Mouse (Mus musculus) midbrain, postnatal 0 days (tissue): ENCODE results near the gene Xpo5. TPM values are rescaled to one million over a fixed set of nuclear protein-coding genes. Genes with fewer than 3 reads are reported as not detected.
A peak's percentile ranks its signal among the peaks of the same experiment; 100 is the strongest.

Experiments used
- ATAC-seq: fragments of 200-750 bp; cut with Nextera tagmentation; 2 replicates; pipeline ENCODE4 v1.8.0; 2017; ENCODE audit warnings: moderate number of reproducible peaks, mild to moderate bottlenecking, moderate TSS enrichment, moderate library complexity; ENCODE audit not compliant: low FRiP score
- DNase-seq: peaks from one replicate; pipeline ENCODE4 v3.0.0-alpha.2; 2015; ENCODE audit warnings: low spot score
- H3K27ac ChIP-seq: fragments of 300-500 bp; sonication (generic); 2 replicates; pipeline ENCODE4 v1.5.1; 2014; ENCODE audit warnings: low read depth, mild to moderate bottlenecking, low read length, mixed read lengths
- H3K27me3 ChIP-seq: fragments of 300-500 bp; sonication (generic); 2 replicates; pipeline ENCODE4 v1.6.1; 2014; ENCODE audit warnings: low read length, control low read depth, mixed read lengths; ENCODE audit not compliant: insufficient read depth
- H3K36me3 ChIP-seq: fragments of 300-500 bp; sonication (generic); 2 replicates; pipeline ENCODE4 v1.6.1; 2014; ENCODE audit warnings: low read length, control low read depth, mixed read lengths; ENCODE audit not compliant: insufficient read depth
- H3K4me1 ChIP-seq: fragments of 300-500 bp; sonication (generic); 2 replicates; pipeline ENCODE4 v1.6.1; 2014; ENCODE audit warnings: mild to moderate bottlenecking, control low read depth, antibody characterized with exemption, low read length, mixed read lengths; ENCODE audit not compliant: insufficient read depth
- H3K4me2 ChIP-seq: fragments of 300-500 bp; sonication (generic); 2 replicates; pipeline ENCODE4 v1.6.1; 2014; ENCODE audit warnings: low read depth, mild to moderate bottlenecking, low read length, mixed read lengths; ENCODE audit not compliant: poor library complexity, severe bottlenecking
- H3K4me3 ChIP-seq: fragments of 300-500 bp; sonication (generic); 2 replicates; pipeline ENCODE4 v1.5.1; 2014; ENCODE audit warnings: low read depth, mild to moderate bottlenecking, low read length, moderate library complexity
- H3K9ac ChIP-seq: fragments of 300-500 bp; sonication (generic); replicated peaks from 2 replicates; pipeline ENCODE4 v1.6.1; 2014; ENCODE audit warnings: mild to moderate bottlenecking, low read length, moderate library complexity, mixed read lengths; ENCODE audit not compliant: poor library complexity, severe bottlenecking
- H3K9me3 ChIP-seq: fragments of 300-500 bp; sonication (generic); 2 replicates; pipeline ENCODE4 v1.6.1; 2016; ENCODE audit warnings: low read length, control low read depth
- CTCF ChIP-seq: IDR thresholded peaks from 2 replicates; pipeline ENCODE4 v1.5.1; 2016; ENCODE audit warnings: antibody characterized with exemption, mild to moderate bottlenecking
- WGBS: fragments of 180-500 bp; shearing (Covaris S2); extraction: QIAGEN DNeasy Blood & Tissue Kit; methylation state at CpG from one replicate; pipeline ENCODE4 v1.1.7; 2014; 5-methylcytosine and 5-hydroxymethylcytosine counted together
- polyA plus RNA-seq: library from polyadenylated mRNA; unstranded; fragments of >200 nt; fragmentation: Nextera tagmentation; extraction: Ambion mirVana; gene quantifications from 2 replicates; pipeline ENCODE4 v1.2.1, GENCODE M21; 2015
- total RNA-seq: library from RNA; depleted of rRNA; stranded (reverse); fragments of >200 nt; gene quantifications from 2 replicates; pipeline ENCODE4 v1.2.3, GENCODE M21; 2014

Xpo5 gene
- total and polyA plus RNA-seq, 2 experiments from 2014 or later = 23.6 to 56.7 TPM

- no peak overlapping the region for H3K4me3 ChIP-seq
- WGBS = 85% methylated on average over 2 of the region's 2 CpGs
- H3K4me1 ChIP-seq = peaks cover 7% of the 10 kb centered on the region
- H3K9ac ChIP-seq = no peak overlapping the region
- H3K4me2 ChIP-seq = no peak overlapping the region
- TF ChIP-seq CTCF = no peak
- H3K27ac ChIP-seq = no peak overlapping the region
- H3K36me3 ChIP-seq = peaks cover 60% of the 10 kb centered on the region
- H3K27me3 ChIP-seq = no peaks in the 10 kb centered on the region
- H3K9me3 ChIP-seq = no peaks in the 10 kb centered on the region
- no peak for ATAC-seq
- no peak for DNase-seq
Observed at GRCm38 (mm10) chr17:46243624-46244023, 41.0 kb downstream of the Xpo5 start.

- ATAC-seq (no peak), DNase-seq (no peak)
- peaks cover 7% of the 10 kb centered on the region for H3K4me1 ChIP-seq
- no peak overlapping the region for H3K4me2 ChIP-seq
- TF ChIP-seq CTCF = no peak
- H3K4me3 ChIP-seq = no peak overlapping the region
- no peak overlapping the region for H3K9ac ChIP-seq
- H3K27me3 ChIP-seq = no peaks in the 10 kb centered on the region
- WGBS = 74% methylated on average over 10 of the region's 10 CpGs
- no peak overlapping the region for H3K27ac ChIP-seq
- H3K9me3 ChIP-seq = no peaks in the 10 kb centered on the region
- H3K36me3 ChIP-seq = peaks cover 57% of the 10 kb centered on the region
Observed at GRCm38 (mm10) chr17:46244579-46244978, 42.0 kb downstream of the Xpo5 start.

GRCm38 (mm10) chr17:46247512-46248188 is 45.1 kb downstream of the Xpo5 start, which contains the start of the genes Polr1c and Yipf3:
Gene Polr1c (minus strand): TSS chr17:46248054.
Gene Yipf3 (plus strand): TSS chr17:46248080.
- peak within 1 kb of the TSS; percentile 87 for H3K9ac ChIP-seq
- under 1% methylated on average over 53 of the region's 53 CpGs for WGBS
- H3K4me3 ChIP-seq = peak within 1 kb of the TSS; percentile 79
- H3K4me2 ChIP-seq = peak within 1 kb of the TSS; percentile 78
- no peaks in the 10 kb centered on the region for H3K27me3 ChIP-seq
- TF ChIP-seq CTCF = no peak
- H3K36me3 ChIP-seq = peaks cover 59% of the 10 kb centered on the region
- peak within 1 kb of the TSS; percentile 79 for H3K27ac ChIP-seq
- peaks cover 7% of the 10 kb centered on the region for H3K4me1 ChIP-seq
- no peaks in the 10 kb centered on the region for H3K9me3 ChIP-seq
- peak; percentile 96 for DNase-seq
- ATAC-seq = peak; percentile 92

GRCm38 (mm10) chr17:46248189-46248522 is 45.6 kb downstream of the Xpo5 start:
- DNase-seq (no peak), ATAC-seq (peak; percentile 47)
- no peak for TF ChIP-seq CTCF
- peak overlapping the region; percentile 87 for H3K9ac ChIP-seq
- peaks cover 9% of the 10 kb centered on the region for H3K4me1 ChIP-seq
- H3K27ac ChIP-seq = peak overlapping the region; percentile 79
- peak overlapping the region; percentile 78 for H3K4me2 ChIP-seq
- H3K9me3 ChIP-seq = no peaks in the 10 kb centered on the region
- peaks cover 54% of the 10 kb centered on the region for H3K36me3 ChIP-seq
- no peaks in the 10 kb centered on the region for H3K27me3 ChIP-seq
- peak overlapping the region; percentile 79 for H3K4me3 ChIP-seq
- WGBS = under 1% methylated on average over 37 of the region's 37 CpGs

GRCm38 (mm10) chr17:46251174-46251573 is 48.6 kb downstream of the Xpo5 start:
- Histone ChIP-seq H3K4me1 (peaks cover 18% of the 10 kb centered on the region), H3K9ac (no peak overlapping the region), H3K27ac (no peak overlapping the region), H3K9me3 (no peaks in the 10 kb centered on the region), H3K4me2 (no peak overlapping the region), H3K36me3 (peaks cover 30% of the 10 kb centered on the region), H3K4me3 (no peak overlapping the region), H3K27me3 (no peaks in the 10 kb centered on the region)
- WGBS = 81% methylated on average over 7 of the region's 7 CpGs
- ATAC-seq (no peak), DNase-seq (no peak)
- TF ChIP-seq CTCF = peak; percentile 19; the same call in 1 of the 2 replicates
